Mouse (Mus musculus): ENCODE results near the gene Clmn. TPM values are rescaled to one million over a fixed set of nuclear protein-coding genes. Genes with fewer than 3 reads are reported as not detected.
A peak's percentile ranks its signal among the peaks of the same experiment; 100 is the strongest.

The Clmn gene
- polyA plus RNA-seq, 1 experiment from 2014 or later: 0.99 TPM

GRCm38 (mm10) chr12:104902392-104903053 is 37.6 kb upstream of the Clmn start:
- H3K9me3 ChIP-seq (ENCODE audit: control insufficient read depth, low read length): no peaks in the 10 kb centered on the region
- H3K36me3 ChIP-seq (ENCODE audit: control insufficient read depth, insufficient read depth, low read length): no peaks in the 10 kb centered on the region
- no peak for ATAC-seq (ENCODE audit: low FRiP score, low TSS enrichment)
- H3K9ac ChIP-seq (replicated peaks; ENCODE audit: low read length): no peak overlapping the region
- no peak overlapping the region for H3K4me3 ChIP-seq (replicated peaks; ENCODE audit: low read depth, low read length)
- 0 out of 2 replicates have a peak, but pooled peaks cover 2% of the 10 kb centered on the region for H3K4me1 ChIP-seq (ENCODE audit: control insufficient read depth, insufficient read depth, low read length)
- no peak for DNase-seq
- no peak overlapping the region for H3K27ac ChIP-seq (replicated peaks; ENCODE audit: low read depth, low read length)
- H3K4me2 ChIP-seq (ENCODE audit: low read length): no peak overlapping the region
- H3K27me3 ChIP-seq (ENCODE audit: control insufficient read depth, insufficient read depth, low read length): no peaks in the 10 kb centered on the region
- 85% methylated on average over 13 of the region's 13 CpGs for WGBS

GRCm38 (mm10) chr12:104901320-104901719 is 36.4 kb upstream of the Clmn start:
- H3K27ac ChIP-seq (replicated peaks; ENCODE audit: low read depth, low read length): peak overlapping the region; percentile 23; the same call in 1 of the 2 replicates
- 0 out of 2 replicates have a peak, but pooled peaks cover 2% of the 10 kb centered on the region for H3K4me1 ChIP-seq (ENCODE audit: control insufficient read depth, insufficient read depth, low read length)
- ATAC-seq (ENCODE audit: low FRiP score, low TSS enrichment) (no peak; the same call in 1 of the 2 replicates), DNase-seq (no peak)
- no peaks in the 10 kb centered on the region for H3K27me3 ChIP-seq (ENCODE audit: control insufficient read depth, insufficient read depth, low read length)
- 21% methylated on average over 8 of the region's 8 CpGs for WGBS
- no peaks in the 10 kb centered on the region for H3K9me3 ChIP-seq (ENCODE audit: control insufficient read depth, low read length)
- no peak overlapping the region for H3K9ac ChIP-seq (replicated peaks; ENCODE audit: low read length)
- H3K4me3 ChIP-seq (replicated peaks; ENCODE audit: low read depth, low read length): no peak overlapping the region
- H3K4me2 ChIP-seq (ENCODE audit: low read length): no peak overlapping the region
- H3K36me3 ChIP-seq (ENCODE audit: control insufficient read depth, insufficient read depth, low read length): no peaks in the 10 kb centered on the region

- WGBS: 71% methylated on average over 3 of the region's 3 CpGs
- no peak for ATAC-seq (ENCODE audit: low FRiP score, low TSS enrichment)
These were observed 35.0 kb upstream of the Clmn start for GRCm38 (mm10) chr12:104899835-104900234.

GRCm38 (mm10) chr12:104899161-104899560 is 34.3 kb upstream of the Clmn start:
- 65% methylated on average over 11 of the region's 11 CpGs for WGBS
- H3K4me2 ChIP-seq (ENCODE audit: low read length): no peak overlapping the region
- H3K4me3 ChIP-seq (replicated peaks; ENCODE audit: low read depth, low read length): no peak overlapping the region
- no peaks in the 10 kb centered on the region for H3K27me3 ChIP-seq (ENCODE audit: control insufficient read depth, insufficient read depth, low read length)
- no peak overlapping the region for H3K9ac ChIP-seq (replicated peaks; ENCODE audit: low read length)
- DNase-seq (no peak), ATAC-seq (ENCODE audit: low FRiP score, low TSS enrichment) (no peak)
- H3K27ac ChIP-seq (replicated peaks; ENCODE audit: low read depth, low read length): no peak overlapping the region
- H3K36me3 ChIP-seq (ENCODE audit: control insufficient read depth, insufficient read depth, low read length): no peaks in the 10 kb centered on the region
- no peaks in the 10 kb centered on the region for H3K9me3 ChIP-seq (ENCODE audit: control insufficient read depth, low read length)
- 0 out of 2 replicates have a peak, but pooled peaks cover 2% of the 10 kb centered on the region for H3K4me1 ChIP-seq (ENCODE audit: control insufficient read depth, insufficient read depth, low read length)

More at GRCm38 (mm10) chr12:104899835-104900234, 35.0 kb upstream of the Clmn start:
- Histone ChIP-seq H3K9me3 (ENCODE audit: control insufficient read depth, low read length) (no peaks in the 10 kb centered on the region), H3K27ac (replicated peaks; ENCODE audit: low read depth, low read length) (no peak overlapping the region), H3K4me3 (replicated peaks; ENCODE audit: low read depth, low read length) (no peak overlapping the region), H3K4me1 (ENCODE audit: control insufficient read depth, insufficient read depth, low read length) (0 out of 2 replicates have a peak, but pooled peaks cover 2% of the 10 kb centered on the region), H3K9ac (replicated peaks; ENCODE audit: low read length) (no peak overlapping the region), H3K4me2 (ENCODE audit: low read length) (no peak overlapping the region), H3K27me3 (ENCODE audit: control insufficient read depth, insufficient read depth, low read length) (no peaks in the 10 kb centered on the region), H3K36me3 (ENCODE audit: control insufficient read depth, insufficient read depth, low read length) (no peaks in the 10 kb centered on the region)
- no peak for DNase-seq

GRCm38 (mm10) chr12:104898718-104899117 is 33.8 kb upstream of the Clmn start:
- Histone ChIP-seq H3K27ac (replicated peaks; ENCODE audit: low read depth, low read length) (no peak overlapping the region), H3K9me3 (ENCODE audit: control insufficient read depth, low read length) (no peaks in the 10 kb centered on the region), H3K4me2 (ENCODE audit: low read length) (no peak overlapping the region), H3K36me3 (ENCODE audit: control insufficient read depth, insufficient read depth, low read length) (no peaks in the 10 kb centered on the region), H3K4me1 (ENCODE audit: control insufficient read depth, insufficient read depth, low read length) (0 out of 2 replicates have a peak, but pooled peaks cover 2% of the 10 kb centered on the region), H3K4me3 (replicated peaks; ENCODE audit: low read depth, low read length) (no peak overlapping the region), H3K27me3 (ENCODE audit: control insufficient read depth, insufficient read depth, low read length) (no peaks in the 10 kb centered on the region), H3K9ac (replicated peaks; ENCODE audit: low read length) (no peak overlapping the region)
- 76% methylated on average over 9 of the region's 9 CpGs for WGBS
- no peak for DNase-seq
- no peak for ATAC-seq (ENCODE audit: low FRiP score, low TSS enrichment)

GRCm38 (mm10) chr12:104897051-104897618 is 32.3 kb upstream of the Clmn start:
- ATAC-seq (ENCODE audit: low FRiP score, low TSS enrichment) (no peak), DNase-seq (no peak)
- WGBS: 64% methylated on average over 8 of the region's 8 CpGs
- no peaks in the 10 kb centered on the region for H3K36me3 ChIP-seq (ENCODE audit: control insufficient read depth, insufficient read depth, low read length)
- H3K9me3 ChIP-seq (ENCODE audit: control insufficient read depth, low read length): no peaks in the 10 kb centered on the region
- no peak overlapping the region for H3K4me3 ChIP-seq (replicated peaks; ENCODE audit: low read depth, low read length)
- no peaks in the 10 kb centered on the region for H3K27me3 ChIP-seq (ENCODE audit: control insufficient read depth, insufficient read depth, low read length)
- no peak overlapping the region for H3K9ac ChIP-seq (replicated peaks; ENCODE audit: low read length)
- no peak overlapping the region for H3K4me2 ChIP-seq (ENCODE audit: low read length)
- H3K4me1 ChIP-seq (ENCODE audit: control insufficient read depth, insufficient read depth, low read length): 0 out of 2 replicates have a peak, but pooled peaks cover 2% of the 10 kb centered on the region
- H3K27ac ChIP-seq (replicated peaks; ENCODE audit: low read depth, low read length): no peak overlapping the region

- no peak overlapping the region for H3K9ac ChIP-seq (replicated peaks; ENCODE audit: low read length)
- H3K36me3 ChIP-seq (ENCODE audit: control insufficient read depth, insufficient read depth, low read length): no peaks in the 10 kb centered on the region
- DNase-seq (peak; percentile 40), ATAC-seq (ENCODE audit: low FRiP score, low TSS enrichment) (no peak; the same call in 1 of the 2 replicates)
- H3K9me3 ChIP-seq (ENCODE audit: control insufficient read depth, low read length): no peaks in the 10 kb centered on the region
- H3K27me3 ChIP-seq (ENCODE audit: control insufficient read depth, insufficient read depth, low read length): no peaks in the 10 kb centered on the region
- H3K4me2 ChIP-seq (ENCODE audit: low read length): no peak overlapping the region
- H3K4me3 ChIP-seq (replicated peaks; ENCODE audit: low read depth, low read length): no peak overlapping the region
- no peak overlapping the region for H3K27ac ChIP-seq (replicated peaks; ENCODE audit: low read depth, low read length)
- 33% methylated on average over 16 of the region's 16 CpGs for WGBS
- 0 out of 2 replicates have a peak, but pooled peaks cover under 1% of the 10 kb centered on the region for H3K4me1 ChIP-seq (ENCODE audit: control insufficient read depth, insufficient read depth, low read length)
These were observed 31.8 kb upstream of the Clmn start for GRCm38 (mm10) chr12:104896640-104897039.

GRCm38 (mm10) chr12:104892245-104892644 is 27.4 kb upstream of the Clmn start:
- Histone ChIP-seq H3K27ac (replicated peaks; ENCODE audit: low read depth, low read length) (no peak overlapping the region), H3K27me3 (ENCODE audit: control insufficient read depth, insufficient read depth, low read length) (no peaks in the 10 kb centered on the region), H3K4me3 (replicated peaks; ENCODE audit: low read depth, low read length) (no peak overlapping the region), H3K4me1 (ENCODE audit: control insufficient read depth, insufficient read depth, low read length) (no peaks in the 10 kb centered on the region), H3K9ac (replicated peaks; ENCODE audit: low read length) (no peak overlapping the region), H3K36me3 (ENCODE audit: control insufficient read depth, insufficient read depth, low read length) (no peaks in the 10 kb centered on the region), H3K4me2 (ENCODE audit: low read length) (no peak overlapping the region), H3K9me3 (ENCODE audit: control insufficient read depth, low read length) (no peaks in the 10 kb centered on the region)
- DNase-seq: no peak
- ATAC-seq (ENCODE audit: low FRiP score, low TSS enrichment): no peak
- WGBS: 94% methylated on average over 3 of the region's 3 CpGs

- Histone ChIP-seq H3K27me3 (ENCODE audit: control insufficient read depth, insufficient read depth, low read length) (no peaks in the 10 kb centered on the region), H3K27ac (replicated peaks; ENCODE audit: low read depth, low read length) (no peak overlapping the region), H3K36me3 (ENCODE audit: control insufficient read depth, insufficient read depth, low read length) (no peaks in the 10 kb centered on the region), H3K9me3 (ENCODE audit: control insufficient read depth, low read length) (no peaks in the 10 kb centered on the region), H3K4me1 (ENCODE audit: control insufficient read depth, insufficient read depth, low read length) (no peaks in the 10 kb centered on the region), H3K4me3 (replicated peaks; ENCODE audit: low read depth, low read length) (no peak overlapping the region), H3K4me2 (ENCODE audit: low read length) (no peak overlapping the region), H3K9ac (replicated peaks; ENCODE audit: low read length) (no peak overlapping the region)
- ATAC-seq (ENCODE audit: low FRiP score, low TSS enrichment) (no peak), DNase-seq (no peak)
- 91% methylated on average over 8 of the region's 8 CpGs for WGBS
These were observed 25.2 kb upstream of the Clmn start for GRCm38 (mm10) chr12:104890066-104890465.

Data from midbrain, embryonic 14.5 days (tissue).